Mouse (Mus musculus) heart, postnatal 0 days (tissue): ENCODE measurements around the gene Gda.

ENCODE experiments used
- CTCF ChIP-seq: IDR thresholded peaks from 2 replicates; pipeline ENCODE4 v1.5.1; 2016; ENCODE audit warnings: antibody characterized with exemption, control low read depth, low read depth
- EP300 ChIP-seq: IDR thresholded peaks from 2 replicates; pipeline ENCODE4 v1.6.1; 2016; ENCODE audit warnings: antibody characterized with exemption, low read depth

GRCm38 (mm10) chr19:21383491-21384226 lies 89.6 kb downstream of the Gda start:
- no peak for TF ChIP-seq CTCF
- TF ChIP-seq EP300, result no peak
